Mouse (Mus musculus) right cerebral cortex, postnatal 25 days (tissue): ENCODE results near the gene P2rx7.

Experiments used
- DNase-seq: peaks from one replicate; pipeline ENCODE4 v3.0.0; 2022

Gene P2rx7

DNA sequence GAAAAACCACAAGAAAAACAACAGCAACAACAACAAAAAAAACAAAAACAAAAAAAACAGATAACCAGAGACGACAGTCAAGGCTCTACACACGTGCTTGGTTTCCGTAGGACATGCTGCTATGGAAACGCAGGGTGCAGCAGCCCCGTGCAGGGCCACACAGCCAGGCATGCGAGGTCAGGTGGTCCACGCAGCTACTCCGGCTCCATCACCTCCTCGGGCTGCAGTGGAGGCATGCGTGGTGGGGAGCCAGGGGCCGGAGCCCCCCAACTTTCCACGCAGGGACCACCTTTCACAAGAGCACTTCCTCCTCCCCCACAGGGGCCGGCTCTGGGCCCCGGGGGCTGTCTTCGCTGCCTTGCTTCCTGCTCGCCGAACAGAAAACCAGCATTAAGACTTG, 90.2 kb downstream of the P2rx7 start:
- no peak for DNase-seq

GRCm38 (mm10) chr5:122735853-122736252, 92.1 kb downstream of the P2rx7 start:
- no peak for DNase-seq

DNA sequence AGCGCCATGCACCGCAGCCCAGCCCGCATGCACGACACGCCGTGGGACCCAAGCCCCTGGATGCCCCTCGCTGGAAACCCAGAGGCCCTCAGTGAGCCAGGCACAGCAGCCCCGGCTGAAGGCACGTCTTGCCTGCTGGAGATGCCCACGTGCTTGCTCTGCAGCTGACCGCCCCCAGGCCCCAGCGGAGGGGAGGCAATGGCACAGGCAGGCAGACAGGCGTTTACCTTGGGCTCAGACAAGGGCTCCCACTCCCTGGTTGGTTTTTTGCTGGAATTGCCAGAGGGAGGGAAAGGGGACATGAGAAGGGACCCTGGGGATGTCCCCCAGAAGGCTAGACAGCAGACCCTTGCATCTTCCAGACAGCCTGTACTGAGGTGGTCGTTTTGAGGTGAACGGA, 93.0 kb downstream of the P2rx7 start:
- DNase-seq: no peak
